Mouse (Mus musculus) MEL-GATA-1-ER (cell line): ENCODE measurements around the gene Cadm1.

ENCODE experiments used
- DNase-seq: peaks from one replicate; pipeline ENCODE4 v3.0.0-alpha.2; 2012; ENCODE audit warnings: low read depth; ENCODE audit errors: extremely low read depth

Cadm1 gene

DNA sequence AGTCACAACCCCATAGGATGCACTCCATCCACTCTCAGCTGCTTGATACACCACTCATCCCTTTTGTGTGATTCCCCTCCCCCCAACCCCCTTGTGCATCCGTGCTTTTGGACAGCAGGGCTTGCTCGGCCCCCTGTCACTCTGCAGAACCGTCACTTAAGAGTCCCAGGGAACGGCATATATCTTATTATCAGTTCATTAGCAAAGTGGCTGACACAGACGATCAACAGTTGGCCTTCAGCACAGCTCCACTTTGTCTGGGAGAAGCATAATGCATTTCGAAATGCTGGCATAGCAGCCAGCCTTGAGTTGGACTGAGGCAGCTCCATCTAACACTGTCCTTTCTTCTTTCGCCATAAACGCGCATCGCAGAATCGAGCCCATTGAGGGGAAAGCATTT lies 248.5 kb downstream of the Cadm1 start:
- no peak for DNase-seq

DNA sequence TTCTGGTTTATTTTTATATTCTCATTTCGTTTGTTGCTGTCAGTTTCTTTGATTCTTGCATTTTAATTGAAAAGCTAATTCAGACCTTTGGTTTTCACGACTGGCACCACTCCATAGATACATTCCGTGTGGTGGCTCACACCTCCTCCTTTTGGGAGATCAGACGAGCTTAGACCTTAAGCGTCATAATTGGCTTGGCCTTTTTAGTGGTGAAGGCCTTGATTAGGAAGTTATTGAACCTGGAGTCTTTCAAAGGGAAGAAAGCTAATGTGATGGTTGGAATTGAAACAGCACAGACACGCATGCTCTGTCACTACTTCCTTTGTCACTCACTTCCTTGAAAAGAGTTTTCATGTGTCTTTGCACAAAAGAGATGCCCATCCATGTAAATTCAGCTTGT lies 249.3 kb downstream of the Cadm1 start:
- DNase-seq = no peak

DNA sequence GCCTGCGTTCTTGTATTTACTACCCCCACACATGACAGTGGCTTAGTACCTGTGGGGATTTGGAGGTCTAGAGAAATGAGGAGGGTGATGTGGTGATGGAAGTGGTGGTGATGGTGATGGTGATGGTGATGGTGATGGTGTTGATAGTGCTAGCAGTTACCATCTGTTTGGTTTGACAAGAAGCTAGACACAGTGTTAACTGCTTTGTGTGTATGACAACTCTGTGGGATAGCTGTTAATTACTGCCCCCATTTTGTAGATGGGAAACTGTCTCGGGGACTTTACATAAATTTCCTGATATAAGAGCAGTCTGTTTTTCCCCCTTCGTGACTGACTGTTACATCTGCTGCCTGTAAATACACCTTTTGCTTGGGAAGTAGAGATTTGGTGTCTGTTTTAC lies 256.7 kb downstream of the Cadm1 start:
- no peak for DNase-seq

DNA sequence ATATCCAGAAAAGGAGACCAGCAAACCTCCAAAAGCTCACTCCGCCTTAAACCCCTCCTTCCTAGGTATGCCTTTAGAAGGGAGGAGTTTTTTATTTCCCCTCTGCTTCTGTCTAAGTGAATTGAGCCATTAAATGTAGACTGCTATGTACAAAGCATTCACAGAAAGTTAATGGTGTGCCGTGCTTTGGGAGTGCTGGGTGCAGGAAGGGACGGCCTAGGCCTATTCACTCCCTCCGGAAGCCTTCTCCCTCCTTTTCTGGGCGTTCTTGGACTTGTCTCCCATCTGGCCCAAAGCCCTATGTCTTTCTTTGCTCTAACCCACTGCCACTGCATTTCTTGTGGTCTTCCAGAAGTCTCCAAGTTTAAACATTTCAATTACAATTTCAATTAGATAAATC lies 268.5 kb downstream of the Cadm1 start:
- no peak for DNase-seq

DNA sequence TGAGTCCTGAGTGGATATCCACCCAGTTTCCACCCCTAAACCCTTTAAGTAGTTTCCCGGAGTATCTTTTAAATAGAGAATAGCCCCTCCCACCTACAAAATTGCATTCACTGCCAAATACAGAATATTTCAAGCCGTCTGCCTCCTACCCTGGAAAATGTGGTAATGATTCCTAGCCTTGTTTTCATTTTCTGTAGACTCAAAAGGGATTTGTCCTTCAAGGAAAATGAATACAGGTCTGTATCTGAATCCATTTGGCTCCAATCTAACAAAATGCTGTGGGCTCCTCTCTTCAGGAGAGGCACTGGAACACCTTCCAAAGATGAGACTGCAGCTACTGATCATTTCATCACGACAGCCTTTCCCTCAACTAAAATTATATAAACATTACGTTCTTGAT lies 271.3 kb downstream of the Cadm1 start:
- no peak for DNase-seq

DNA sequence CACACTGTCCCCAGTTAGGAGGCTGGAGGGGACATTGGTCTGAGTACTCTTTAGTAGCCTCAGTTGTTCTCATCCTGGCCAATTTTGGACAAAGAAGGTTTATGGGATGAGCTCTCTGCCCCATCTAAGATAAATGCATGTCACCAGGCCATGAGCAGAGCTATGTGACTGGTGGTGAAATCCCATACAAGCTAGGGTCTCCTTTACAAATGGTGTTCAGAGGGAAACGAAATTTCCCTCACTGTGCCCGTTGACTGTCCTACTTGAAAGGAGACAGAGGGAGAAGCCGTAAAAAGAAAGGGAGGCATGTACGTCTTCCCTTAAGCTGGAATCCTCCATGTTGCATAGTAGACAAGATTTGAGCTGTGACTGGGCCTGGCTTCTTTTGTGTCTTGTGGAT lies 272.6 kb downstream of the Cadm1 start:
- no peak for DNase-seq

DNA sequence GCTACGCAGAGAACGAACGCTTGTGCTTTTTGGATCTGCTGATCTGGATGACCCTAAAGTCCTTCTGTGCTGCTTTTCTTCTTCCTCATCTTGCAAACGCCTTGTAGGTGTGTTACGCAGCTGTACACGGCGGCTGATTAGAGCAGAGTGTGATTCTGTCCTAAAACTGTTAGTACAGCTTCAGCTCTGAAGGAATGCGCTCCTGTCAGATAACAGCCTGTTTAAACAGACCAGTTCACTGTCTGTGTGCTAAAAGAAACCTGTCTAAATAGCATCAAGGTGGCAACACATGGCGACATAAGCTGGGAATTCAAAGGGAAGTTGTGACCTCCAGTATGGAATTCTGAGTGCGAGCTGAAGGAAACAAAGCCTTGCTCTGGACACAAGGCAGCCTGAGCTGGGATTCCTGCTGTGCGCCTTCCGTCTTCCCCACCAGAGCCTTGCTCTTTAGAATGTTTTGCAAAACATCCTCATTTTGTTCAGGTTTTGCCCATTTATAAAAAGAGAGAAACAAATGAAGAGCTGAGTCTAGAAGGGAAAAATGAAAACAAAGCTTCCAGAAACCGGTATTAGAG lies 273.6 kb downstream of the Cadm1 start:
- no peak for DNase-seq

DNA sequence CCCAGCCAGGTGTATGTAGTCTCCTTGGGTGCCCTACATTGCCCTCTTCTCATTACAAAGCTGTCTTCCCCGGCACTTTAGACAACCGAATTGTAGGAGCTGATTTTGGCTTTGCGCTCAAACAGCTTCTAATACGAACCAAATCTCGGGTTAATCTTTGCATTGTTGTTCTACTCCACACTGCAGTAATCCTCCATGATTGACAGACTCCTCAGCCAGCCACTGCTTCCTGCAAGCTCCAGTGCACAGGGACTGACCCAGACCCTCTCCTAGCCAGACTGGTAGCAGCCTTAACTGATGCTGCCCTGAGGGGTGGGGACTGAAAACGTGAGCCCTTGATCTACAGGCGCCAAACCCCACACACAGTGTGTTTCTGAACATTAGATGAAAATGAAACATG lies 275.7 kb downstream of the Cadm1 start:
- no peak for DNase-seq

DNA sequence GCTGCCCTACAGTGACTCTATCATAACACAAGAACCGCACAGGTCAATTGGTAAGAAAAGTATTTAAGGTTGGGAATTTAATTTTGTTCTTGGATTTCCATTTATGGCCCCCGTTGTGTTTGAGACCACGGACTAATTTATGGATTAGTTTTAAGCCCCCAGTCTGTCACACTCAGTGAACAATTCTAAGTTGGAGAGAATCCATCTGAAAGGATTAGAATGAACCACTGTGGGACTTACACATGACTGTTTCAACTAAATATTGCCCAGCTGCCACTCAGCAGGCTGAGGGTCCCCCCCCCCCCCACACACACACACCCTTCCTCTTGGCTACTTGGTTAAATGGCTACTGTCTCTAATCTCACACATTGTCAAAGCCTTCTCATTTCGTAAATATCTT lies 295.7 kb downstream of the Cadm1 start:
- DNase-seq = no peak

DNA sequence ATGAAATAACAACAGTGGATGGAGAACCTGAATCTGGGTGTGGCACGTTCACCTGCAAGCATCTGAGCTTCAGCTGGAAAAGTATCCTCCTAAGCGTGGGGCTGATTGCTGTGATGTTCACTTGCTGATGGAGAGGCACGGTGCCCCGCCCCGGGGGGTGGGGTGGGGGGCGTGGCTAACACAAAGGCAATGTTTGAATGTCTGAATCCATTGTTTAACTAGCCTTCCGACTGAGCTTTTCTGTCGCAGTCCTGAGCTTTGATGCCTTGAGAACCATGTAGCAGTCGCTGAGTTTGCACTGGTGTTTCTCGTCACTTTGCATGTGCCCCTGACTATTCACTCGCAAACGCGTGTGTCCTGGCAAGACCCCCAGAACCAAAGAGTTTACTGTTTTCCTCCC lies 298.8 kb downstream of the Cadm1 start:
- no peak for DNase-seq

DNA sequence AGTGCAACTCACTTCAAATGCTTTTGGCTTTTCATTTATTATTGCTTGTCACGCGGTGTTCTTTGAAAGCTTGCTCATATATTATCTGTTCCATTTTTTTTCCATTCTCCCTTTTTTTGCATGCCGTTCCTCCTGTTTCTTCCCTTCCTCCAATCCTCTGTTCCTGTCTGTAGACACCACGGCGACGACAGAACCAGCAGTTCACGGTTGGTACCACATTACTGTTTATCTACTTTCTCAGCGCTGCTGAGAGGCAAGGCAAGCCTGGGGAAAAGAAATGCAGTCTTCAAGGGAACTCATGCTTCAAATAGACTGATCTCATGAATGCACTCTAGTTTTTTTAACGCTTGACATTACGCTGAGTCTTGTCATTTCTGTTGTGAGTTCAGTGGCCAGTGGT lies 299.2 kb downstream of the Cadm1 start:
- DNase-seq = no peak

DNA sequence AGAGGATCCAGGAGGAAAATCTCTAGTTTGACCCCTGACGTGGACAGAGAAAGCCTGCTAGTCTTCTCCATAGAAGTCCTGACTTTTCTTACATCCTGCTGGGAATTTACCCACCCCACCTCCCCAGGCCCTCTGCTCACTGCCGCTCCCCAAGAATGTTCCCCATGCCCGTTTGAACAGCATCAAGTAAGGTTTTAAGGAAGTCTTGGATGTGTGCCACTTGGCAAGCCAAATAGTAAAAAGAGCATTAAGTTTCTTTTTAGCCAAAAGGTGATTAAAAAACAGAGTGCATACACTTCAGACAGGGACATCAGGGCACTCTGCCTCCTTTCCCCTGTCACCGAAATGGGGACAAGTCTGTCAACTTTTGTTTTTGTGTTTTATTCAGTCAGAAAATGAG lies 299.9 kb downstream of the Cadm1 start:
- no peak for DNase-seq

DNA sequence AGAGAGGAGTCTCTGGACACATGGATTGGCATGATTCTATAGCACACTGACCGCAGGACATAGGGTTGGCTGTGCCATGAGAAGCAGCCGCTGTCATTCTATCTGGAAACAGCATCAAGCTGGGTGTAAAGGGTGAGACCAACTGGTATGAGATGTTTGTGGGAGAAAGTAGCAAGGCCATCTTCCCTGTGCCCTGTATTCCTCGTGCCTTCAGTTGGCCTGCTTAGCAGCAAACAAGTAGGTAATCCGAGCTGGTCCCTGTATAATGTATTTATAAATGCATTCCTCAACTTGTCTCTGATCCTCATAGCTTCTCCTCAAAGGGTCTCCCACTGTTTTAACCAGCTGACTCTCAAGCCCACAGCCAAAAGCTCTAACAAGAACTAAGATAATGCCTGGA lies 301.4 kb downstream of the Cadm1 start:
- no peak for DNase-seq

DNA sequence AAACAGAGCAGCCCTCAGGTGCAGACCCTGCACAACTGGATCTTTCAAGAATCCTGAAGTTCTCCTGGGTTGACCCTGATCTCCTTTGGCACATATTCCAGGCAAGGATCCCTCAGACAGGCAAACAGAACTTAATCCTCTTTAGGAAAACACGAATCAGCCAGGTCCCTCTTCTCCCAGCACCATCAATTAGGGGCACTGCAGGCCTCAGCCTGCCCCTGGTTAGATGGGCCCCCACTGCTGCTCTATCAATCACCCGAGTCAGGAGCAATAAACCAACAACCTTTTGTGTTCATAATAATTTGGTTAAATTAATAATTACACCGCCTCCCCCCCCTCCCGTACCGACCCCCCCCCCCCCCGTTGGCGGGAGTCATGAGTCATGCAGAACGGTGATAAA lies 308.2 kb downstream of the Cadm1 start:
- DNase-seq = no peak

DNA sequence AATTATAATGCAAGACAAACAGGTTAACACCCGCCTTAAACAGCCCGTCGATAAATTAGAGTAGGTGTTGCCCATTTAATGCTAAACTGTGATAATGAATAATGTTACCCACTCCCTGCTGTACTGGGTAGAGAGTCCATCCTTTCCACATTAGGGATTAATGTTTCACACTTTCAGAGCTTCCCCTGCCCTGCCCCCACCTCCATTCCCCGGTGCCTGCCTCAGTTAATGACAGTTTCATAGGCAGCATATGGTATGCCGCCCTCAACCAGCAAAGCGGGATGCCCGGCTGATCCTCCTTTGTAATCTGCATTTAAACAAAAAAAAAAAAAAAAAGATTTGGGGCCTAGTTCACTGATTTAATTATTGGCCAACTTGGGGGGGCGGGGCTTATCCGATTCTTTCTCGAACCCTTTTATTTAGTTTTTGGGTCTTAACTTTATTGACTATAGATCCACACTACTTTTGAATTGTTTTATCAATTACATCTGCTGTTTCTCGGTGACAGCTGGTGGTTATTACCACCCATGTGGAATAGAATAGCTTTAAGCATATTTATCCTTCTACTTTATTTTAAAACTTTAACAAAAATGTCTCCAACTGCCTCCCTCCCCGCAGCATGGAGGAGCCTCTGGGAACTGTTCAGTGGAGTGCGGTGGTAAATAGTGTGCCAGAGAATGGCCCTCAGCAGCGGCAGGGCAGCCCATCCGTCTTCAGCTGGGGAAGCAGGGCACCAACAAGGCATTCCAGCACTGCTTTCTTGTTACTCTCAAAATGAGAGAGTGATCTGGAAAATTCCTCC lies 309.1 kb downstream of the Cadm1 start:
- no peak for DNase-seq

DNA sequence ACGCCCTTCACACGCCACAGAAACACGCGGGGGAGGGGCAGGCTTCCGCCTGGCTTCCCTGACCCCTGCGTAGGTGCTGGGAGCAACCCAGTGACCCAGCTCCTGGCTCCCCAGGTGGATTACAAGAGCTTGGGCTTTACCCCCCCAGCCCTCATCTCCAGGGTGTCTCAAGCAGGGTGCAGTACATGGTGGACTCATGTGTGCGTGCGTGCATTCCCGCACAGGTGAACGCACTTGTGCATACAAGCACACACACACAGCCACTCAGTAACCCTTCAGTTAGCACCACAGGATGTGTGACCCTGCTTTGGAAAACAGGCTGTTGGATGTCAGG lies 309.7 kb downstream of the Cadm1 start:
- no peak for DNase-seq

DNA sequence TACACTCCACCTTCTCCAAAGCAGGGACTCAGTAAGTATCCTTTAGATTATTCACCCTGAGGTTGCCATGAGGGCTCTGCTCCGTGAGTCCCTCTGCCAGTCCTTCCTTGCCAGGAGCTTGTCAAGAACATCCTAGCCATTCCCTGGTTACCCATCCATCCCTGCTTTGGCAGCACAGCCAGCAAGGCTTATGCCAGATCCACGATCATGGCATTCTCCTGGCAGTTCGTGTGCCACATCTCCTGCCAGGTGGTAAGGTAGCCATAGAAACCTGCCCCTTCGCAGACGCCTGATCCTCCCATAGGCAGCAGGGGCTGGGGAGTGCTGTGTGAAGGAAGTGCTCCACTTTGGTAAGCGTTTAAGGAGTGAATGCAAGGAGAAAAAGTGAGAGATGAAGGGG lies 313.4 kb downstream of the Cadm1 start:
- DNase-seq = no peak

DNA sequence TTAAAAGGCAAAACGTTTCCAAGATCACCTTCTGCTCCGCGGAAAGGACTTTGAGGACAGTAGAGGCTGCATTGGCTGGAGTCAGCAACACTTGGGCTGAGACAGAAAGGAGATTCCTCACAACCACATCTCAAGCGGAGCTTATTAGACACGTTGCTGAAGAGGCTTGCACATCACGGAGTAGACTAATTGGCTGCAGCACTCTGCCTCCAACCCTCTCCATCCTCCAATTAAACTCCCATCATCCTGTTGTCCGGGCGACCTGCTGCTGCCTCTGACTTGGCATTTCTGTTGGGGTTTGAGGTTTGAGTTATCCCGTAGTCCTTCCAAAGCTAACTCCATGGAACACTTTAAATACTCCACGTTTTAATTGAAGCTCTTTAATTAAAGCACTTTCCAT lies 316.3 kb downstream of the Cadm1 start:
- DNase-seq = no peak

DNA sequence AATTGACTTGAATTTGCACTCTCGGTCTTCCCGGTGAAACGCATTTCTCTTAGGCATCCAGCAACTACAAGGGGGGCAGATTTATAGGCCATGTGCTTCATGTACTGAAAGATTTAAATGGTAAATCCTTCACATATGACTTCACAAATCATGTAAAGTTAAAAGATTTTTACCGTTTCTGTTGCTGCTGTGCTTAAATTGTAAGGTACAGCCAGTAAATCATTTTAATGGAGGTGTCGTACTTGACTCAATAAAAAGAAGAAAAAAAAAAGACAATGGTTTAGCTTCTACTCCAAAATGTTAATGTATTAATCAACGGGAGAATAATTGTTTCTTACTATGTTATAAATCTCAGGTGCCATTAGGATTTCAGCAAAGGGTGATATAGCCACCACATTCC lies 317.0 kb downstream of the Cadm1 start:
- DNase-seq = no peak

DNA sequence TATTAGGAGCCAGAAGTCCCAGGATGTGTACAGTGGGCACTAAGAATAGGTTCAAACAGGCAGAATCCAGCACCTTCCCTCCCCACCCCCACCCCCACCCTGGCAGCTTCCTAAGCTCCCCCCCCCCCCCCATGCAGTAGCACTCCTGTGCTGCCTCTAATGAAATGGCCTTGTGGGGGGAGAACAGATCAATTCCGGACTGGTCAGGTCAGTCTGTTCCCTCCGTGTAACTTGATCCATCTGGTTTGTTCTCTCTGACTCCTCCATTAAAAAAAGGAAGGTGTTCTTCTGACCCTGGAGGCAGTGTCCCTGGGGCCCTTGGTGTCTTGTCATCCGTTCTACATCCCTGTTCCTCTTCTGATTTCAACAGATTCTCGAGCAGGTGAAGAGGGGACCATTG lies 317.8 kb downstream of the Cadm1 start:
- no peak for DNase-seq

DNA sequence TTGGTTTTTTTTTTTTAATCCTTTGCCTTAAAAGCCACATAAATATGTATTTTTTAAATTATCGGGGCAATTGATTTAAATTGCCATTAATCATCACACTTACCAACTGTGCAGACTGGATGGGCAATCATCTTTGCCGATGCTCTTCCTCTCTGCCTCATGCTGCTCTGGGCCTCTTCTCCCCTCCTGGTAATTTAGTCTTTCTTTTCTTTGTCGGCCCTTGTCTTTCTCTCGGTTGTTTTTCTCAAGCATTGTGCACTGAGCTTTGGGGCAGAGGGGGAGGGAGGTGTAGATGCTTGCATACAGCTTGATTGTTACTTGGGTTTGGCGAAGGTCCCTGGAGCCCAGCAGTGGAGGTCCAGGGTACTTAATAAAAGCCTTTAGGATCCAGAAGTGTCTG lies 318.8 kb downstream of the Cadm1 start:
- no peak for DNase-seq

DNA sequence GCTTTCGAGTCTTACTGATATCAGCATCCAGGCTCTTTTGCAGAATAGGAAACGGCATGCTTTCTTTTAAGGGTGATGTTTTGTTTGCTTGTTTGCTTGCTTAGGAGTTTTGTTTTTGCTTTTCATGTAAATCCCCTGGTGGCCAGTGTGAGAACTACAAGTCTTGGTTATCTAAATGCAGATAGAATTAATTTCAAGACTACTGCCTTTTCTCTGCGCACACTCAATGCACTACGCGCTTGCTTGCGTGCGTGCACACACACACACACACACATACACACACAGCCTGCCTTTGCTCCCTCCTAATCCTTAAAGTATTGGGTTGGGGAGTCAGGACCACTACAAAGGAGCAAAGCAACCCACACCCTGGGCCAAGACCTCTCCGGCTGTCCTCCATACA lies 326.3 kb downstream of the Cadm1 start:
- DNase-seq = peak; percentile 5

DNA sequence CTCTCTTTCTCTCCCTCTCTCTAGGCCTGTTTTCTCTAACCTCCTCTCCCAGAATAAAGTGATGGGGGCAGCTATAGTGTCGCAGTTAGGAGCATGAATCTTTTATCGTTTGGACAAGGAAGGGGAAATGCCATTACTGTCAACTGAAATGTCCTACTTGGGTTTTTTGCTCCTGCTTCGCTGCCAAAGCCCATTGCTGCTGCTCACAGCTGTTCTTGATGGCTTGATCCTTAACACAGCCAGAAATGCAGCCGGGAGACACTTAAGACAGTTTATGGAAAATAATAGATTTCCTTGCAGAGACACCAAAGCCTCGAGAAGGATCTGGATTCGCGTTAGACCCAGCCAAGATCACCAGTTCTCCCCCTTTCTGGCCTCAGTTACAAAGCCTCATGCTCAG lies 327.3 kb downstream of the Cadm1 start:
- DNase-seq = no peak

DNA sequence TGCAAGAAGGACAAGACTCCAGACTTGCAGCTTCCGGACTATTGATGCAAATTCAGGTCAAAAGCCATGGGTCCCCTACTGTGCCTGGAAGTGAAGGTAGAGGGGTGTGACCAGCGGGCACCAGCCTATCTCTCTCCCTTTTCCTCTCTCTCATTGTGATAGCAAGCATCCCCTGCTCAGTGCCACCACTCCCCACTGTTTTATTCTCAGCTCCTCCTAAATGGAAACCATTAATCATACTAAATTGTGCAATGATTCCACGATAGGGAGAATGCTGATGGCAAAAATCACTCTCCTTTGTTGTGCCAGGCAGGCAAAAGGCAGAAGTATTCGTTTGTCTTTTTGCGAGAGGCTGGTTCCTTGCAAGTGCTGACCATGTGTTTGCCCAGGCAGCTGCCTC lies 328.2 kb downstream of the Cadm1 start:
- DNase-seq = no peak
